Mouse (Mus musculus) spleen, adult 2 months (tissue): Measurements from ENCODE around the gene 1700042G07Rik.

ENCODE experiments used
- CTCF ChIP-seq: fragments of 200-500 bp; IDR thresholded peaks from 2 replicates; pipeline ENCODE4 v1.5.1; 2011; ENCODE audit warnings: mild to moderate bottlenecking, inconsistent platforms; ENCODE audit not compliant: insufficient read depth, insufficient read length, insufficient replicate concordance; ENCODE audit errors: extremely low read depth
- POLR2A ChIP-seq: fragments of 200-500 bp; IDR thresholded peaks from 2 replicates; pipeline ENCODE4 v1.6.1; 2011; ENCODE audit warnings: low read depth, low read length, inconsistent platforms

DNA sequence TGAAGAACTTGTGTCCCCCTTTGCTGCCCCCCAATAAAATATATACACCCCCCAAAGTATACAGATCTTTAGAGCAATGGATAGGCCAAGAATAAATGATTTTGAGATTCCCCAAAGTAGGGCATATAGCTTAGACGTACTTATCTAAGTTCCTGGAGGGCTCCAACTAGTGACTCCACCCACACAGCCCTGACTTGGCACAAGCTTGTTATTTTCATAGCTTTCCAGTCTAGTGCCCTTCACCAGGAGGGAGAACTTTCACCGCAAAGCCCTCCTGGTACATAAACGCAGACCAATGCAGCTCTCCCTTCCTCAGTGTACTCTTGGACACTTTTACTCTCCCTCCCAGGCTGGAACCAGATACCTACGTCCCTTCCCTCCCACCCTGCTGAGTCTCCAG is 11.0 kb upstream of the 1700042G07Rik start:
- TF ChIP-seq POLR2A = no peak
- no peak for TF ChIP-seq CTCF
